Mouse (Mus musculus): ENCODE measurements around the gene Tmem11. TPM values are rescaled to one million over a fixed set of nuclear protein-coding genes. Genes with fewer than 3 reads are reported as not detected.

The Tmem11 gene
- polyA plus RNA-seq, 1 experiment from 2014 or later: 49.7 TPM

GRCm38 (mm10) chr11:60823771-60824170 lies 55.3 kb downstream of the Tmem11 start:
- Histone ChIP-seq H3K9ac (replicated peaks) (no peak overlapping the region), H3K36me3 (no peaks in the 10 kb centered on the region), H3K4me1 (no peaks in the 10 kb centered on the region), H3K27me3 (no peaks in the 10 kb centered on the region), H3K4me3 (no peak overlapping the region), H3K27ac (replicated peaks) (no peak overlapping the region), H3K4me2 (replicated peaks) (no peak overlapping the region), H3K9me3 (no peaks in the 10 kb centered on the region)
- WGBS: 71% methylated on average over 2 of the region's 2 CpGs
- ATAC-seq (ENCODE audit: low FRiP score, low read depth): no peak

- no peaks in the 10 kb centered on the region for H3K27me3 ChIP-seq
- H3K36me3 ChIP-seq: no peaks in the 10 kb centered on the region
- no peaks in the 10 kb centered on the region for H3K4me1 ChIP-seq
- no peak overlapping the region for H3K4me2 ChIP-seq (replicated peaks)
- ATAC-seq (ENCODE audit: low FRiP score, low read depth): no peak
- H3K27ac ChIP-seq (replicated peaks): no peak overlapping the region
- WGBS: 74% methylated on average over 5 of the region's 5 CpGs
- H3K9ac ChIP-seq (replicated peaks): no peak overlapping the region
- H3K4me3 ChIP-seq: no peak overlapping the region
- no peaks in the 10 kb centered on the region for H3K9me3 ChIP-seq
Measured at GRCm38 (mm10) chr11:60816398-60816797, 62.7 kb downstream of the Tmem11 start.

Other genes with a start within 250 kb of the Tmem11 start
- 135 TPM in 2 replicates for gene Llgl1, start 179.5 kb downstream of the Tmem11 start, polyA plus RNA-seq (2016; fragmentation: Nextera tagmentation; extraction: Ambion mirVana)
- 76.1 and 76.9 TPM in 2 replicates for gene Flii, start 152.0 kb downstream of the Tmem11 start, polyA plus RNA-seq (2016; fragmentation: Nextera tagmentation; extraction: Ambion mirVana)
- gene Mief2, start 150.9 kb downstream of the Tmem11 start, polyA plus RNA-seq (2016; fragmentation: Nextera tagmentation; extraction: Ambion mirVana): 14.3 and 15.2 TPM in 2 replicates
- gene Top3a, start 101.9 kb downstream of the Tmem11 start, polyA plus RNA-seq (2016; fragmentation: Nextera tagmentation; extraction: Ambion mirVana): 17.8 and 20.5 TPM in 2 replicates
- gene Smcr8, start 101.7 kb downstream of the Tmem11 start, polyA plus RNA-seq (2016; fragmentation: Nextera tagmentation; extraction: Ambion mirVana): 11.3 and 11.6 TPM in 2 replicates
- 36.4 and 40.0 TPM in 2 replicates for gene Shmt1, start 67.6 kb downstream of the Tmem11 start, polyA plus RNA-seq (2016; fragmentation: Nextera tagmentation; extraction: Ambion mirVana)
- 24.7 and 26.2 TPM in 2 replicates for gene Dhrs7b, start 48.6 kb downstream of the Tmem11 start, polyA plus RNA-seq (2016; fragmentation: Nextera tagmentation; extraction: Ambion mirVana)
- gene Natd1, start 35.5 kb upstream of the Tmem11 start, polyA plus RNA-seq (2016; fragmentation: Nextera tagmentation; extraction: Ambion mirVana): 24.3 and 27.3 TPM in 2 replicates
- 39.2 and 41.9 TPM in 2 replicates for gene Map2k3, start 52.8 kb upstream of the Tmem11 start, polyA plus RNA-seq (2016; fragmentation: Nextera tagmentation; extraction: Ambion mirVana)
- gene Kcnj12, start 143.3 kb upstream of the Tmem11 start, polyA plus RNA-seq (2016; fragmentation: Nextera tagmentation; extraction: Ambion mirVana): 0.45 and 0.50 TPM in 2 replicates
- 0.68 and 1.6 TPM in 2 replicates for gene Tnfrsf13b, start 247.5 kb upstream of the Tmem11 start, polyA plus RNA-seq (2016; fragmentation: Nextera tagmentation; extraction: Ambion mirVana)